Mouse (Mus musculus): ENCODE measurements at regions not wholly inside any gene's neighbourhood (a gene's known extent, or its start where the extent isn't known, plus 50 kb on each side); places are given as distances from the start of the nearest gene placed in this dataset.

- TF ChIP-seq CTCF (IDR thresholded peaks at IDR 0.05; ENCODE audit: borderline replicate concordance, insufficient read depth, low read depth, low read length) = peak; percentile 59
- no peak for TF ChIP-seq POLR2A (IDR thresholded peaks at IDR 0.05; ENCODE audit: borderline replicate concordance, insufficient read depth, low read length)
These were observed 403.7 kb downstream of the Zfp536 start for GRCm38 (mm10) chr7:37369698-37370097.

Measured in cerebellum, adult 2 months (tissue).